Mouse (Mus musculus): ENCODE data around the gene Mrps12. TPM values are rescaled to one million over a fixed set of nuclear protein-coding genes. Genes with fewer than 3 reads are reported as not detected.

The Mrps12 gene
- total and polyA plus RNA-seq, 2 experiments: 70.3 to 98.0 TPM

- no peak within 1 kb of the TSS for H3K27ac ChIP-seq (replicated peaks; ENCODE audit: insufficient read depth, low read depth, low read length)
- H3K4me3 ChIP-seq (ENCODE audit: insufficient read depth, low read depth, low read length): peak within 1 kb of the TSS; percentile 55; the same call in 1 of the 2 replicates
- H3K36me3 ChIP-seq (ENCODE audit: control insufficient read depth, insufficient read depth, low read length): no peaks in the 10 kb centered on the region
- peaks cover 9% of the 10 kb centered on the region for H3K27me3 ChIP-seq (ENCODE audit: control insufficient read depth, insufficient read depth, low read length)
- H3K79me2 ChIP-seq (ENCODE audit: control insufficient read depth, insufficient read depth, low read length): no peaks in the 10 kb centered on the region
- H3K4me1 ChIP-seq (ENCODE audit: control insufficient read depth, insufficient read depth, low read length): no peaks in the 10 kb centered on the region
- H3K9ac ChIP-seq (ENCODE audit: low read depth, low read length): peak within 1 kb of the TSS; percentile 45
- no peak for DNase-seq (ENCODE audit: extremely low read depth, low read depth, low spot score)
- TF ChIP-seq POLR2A (IDR thresholded peaks at IDR 0.05; ENCODE audit: extremely low read depth, insufficient read depth, low read length) (no peak), CTCF (IDR thresholded peaks at IDR 0.05; ENCODE audit: low read depth, low read length) (no peak)
- WGBS: 46% methylated on average over 29 of the region's 30 CpGs
Observed at GRCm38 (mm10) chr7:28692545-28693320, 48.9 kb downstream of the Mrps12 start, which contains the start of gene Fbxo27. Gene Fbxo27 (plus strand): TSS chr7:28692849.

GRCm38 (mm10) chr7:28691075-28691474 lies 50.5 kb downstream of the Mrps12 start:
- H3K27me3 ChIP-seq (ENCODE audit: control insufficient read depth, insufficient read depth, low read length): peaks cover 9% of the 10 kb centered on the region
- DNase-seq (ENCODE audit: extremely low read depth, low read depth, low spot score): no peak
- WGBS: 58% methylated on average over 7 of the region's 7 CpGs
- TF ChIP-seq CTCF (IDR thresholded peaks at IDR 0.05; ENCODE audit: low read depth, low read length): no peak
- no peak for TF ChIP-seq POLR2A (IDR thresholded peaks at IDR 0.05; ENCODE audit: extremely low read depth, insufficient read depth, low read length)
- no peak overlapping the region for H3K9ac ChIP-seq (ENCODE audit: low read depth, low read length)
- H3K79me2 ChIP-seq (ENCODE audit: control insufficient read depth, insufficient read depth, low read length): no peaks in the 10 kb centered on the region
- no peaks in the 10 kb centered on the region for H3K4me1 ChIP-seq (ENCODE audit: control insufficient read depth, insufficient read depth, low read length)
- H3K4me3 ChIP-seq (ENCODE audit: insufficient read depth, low read depth, low read length): no peak overlapping the region
- H3K36me3 ChIP-seq (ENCODE audit: control insufficient read depth, insufficient read depth, low read length): no peaks in the 10 kb centered on the region
- H3K27ac ChIP-seq (replicated peaks; ENCODE audit: insufficient read depth, low read depth, low read length): no peak overlapping the region

Other genes starting within 250 kb of the Mrps12 start
- gene Ifnl2, start 231.4 kb downstream of the Mrps12 start, total RNA-seq (2014; rRNA removed): not detected in 2 replicates
- gene Ifnl2, start 231.4 kb downstream of the Mrps12 start, polyA plus RNA-seq (2012; rRNA removed): not detected in 2 replicates
- not detected in 2 replicates for gene Ifnl3, start 219.0 kb downstream of the Mrps12 start, total RNA-seq (2014; rRNA removed)
- not detected in 2 replicates for gene Ifnl3, start 219.0 kb downstream of the Mrps12 start, polyA plus RNA-seq (2012; rRNA removed)
- 8.7 and 16.4 TPM in 2 replicates for gene Sycn, start 200.9 kb downstream of the Mrps12 start, total RNA-seq (2014; rRNA removed)
- 1.4 and 1.6 TPM in 2 replicates for gene Sycn, start 200.9 kb downstream of the Mrps12 start, polyA plus RNA-seq (2012; rRNA removed)
- gene Nccrp1, start 194.6 kb downstream of the Mrps12 start, total RNA-seq (2014; rRNA removed): not detected in 2 replicates
- gene Nccrp1, start 194.6 kb downstream of the Mrps12 start, polyA plus RNA-seq (2012; rRNA removed): 0.05 TPM in 1 of 2 replicates, not detected in the other
- gene Samd4b, start 143.7 kb downstream of the Mrps12 start, total RNA-seq (2014; rRNA removed): 4.1 and 6.9 TPM in 2 replicates
- gene Samd4b, start 143.7 kb downstream of the Mrps12 start, polyA plus RNA-seq (2012; rRNA removed): 25.7 and 27.0 TPM in 2 replicates
- gene Pak4, start 143.6 kb downstream of the Mrps12 start, total RNA-seq (2014; rRNA removed): 4.0 and 7.0 TPM in 2 replicates
- 14.9 TPM in 2 replicates for gene Pak4, start 143.6 kb downstream of the Mrps12 start, polyA plus RNA-seq (2012; rRNA removed)
- gene Acp7, start 110.5 kb downstream of the Mrps12 start, total RNA-seq (2014; rRNA removed): not detected in 2 replicates
- not detected in 2 replicates for gene Acp7, start 110.5 kb downstream of the Mrps12 start, polyA plus RNA-seq (2012; rRNA removed)
- gene Fbxo27, start 49.0 kb downstream of the Mrps12 start, total RNA-seq (2014; rRNA removed): not detected in 2 replicates
- 0.16 and 0.19 TPM in 2 replicates for gene Fbxo27, start 49.0 kb downstream of the Mrps12 start, polyA plus RNA-seq (2012; rRNA removed)
- 0.46 and 0.60 TPM in 2 replicates for gene Fbxo17, start 25.0 kb downstream of the Mrps12 start, total RNA-seq (2014; rRNA removed)
- gene Fbxo17, start 25.0 kb downstream of the Mrps12 start, polyA plus RNA-seq (2012; rRNA removed): 0.53 and 1.0 TPM in 2 replicates
- 4.6 and 6.4 TPM in 2 replicates for gene Sars2, start 172 bp upstream of the Mrps12 start, total RNA-seq (2014; rRNA removed)
- 21.9 and 25.3 TPM in 2 replicates for gene Sars2, start 172 bp upstream of the Mrps12 start, polyA plus RNA-seq (2012; rRNA removed)
- gene Ccer2, start 14.4 kb upstream of the Mrps12 start, total RNA-seq (2014; rRNA removed): not detected in 2 replicates
- not detected in 2 replicates for gene Ccer2, start 14.4 kb upstream of the Mrps12 start, polyA plus RNA-seq (2012; rRNA removed)
- gene Sirt2, start 24.9 kb upstream of the Mrps12 start, total RNA-seq (2014; rRNA removed): 15.1 and 21.4 TPM in 2 replicates
- 52.9 and 56.7 TPM in 2 replicates for gene Sirt2, start 24.9 kb upstream of the Mrps12 start, polyA plus RNA-seq (2012; rRNA removed)
- gene Nfkbib, start 25.7 kb upstream of the Mrps12 start, total RNA-seq (2014; rRNA removed): 6.1 and 7.3 TPM in 2 replicates
- 39.9 and 46.3 TPM in 2 replicates for gene Nfkbib, start 25.7 kb upstream of the Mrps12 start, polyA plus RNA-seq (2012; rRNA removed)
- 1.4 TPM in 2 replicates for gene Rinl, start 47.1 kb upstream of the Mrps12 start, total RNA-seq (2014; rRNA removed)
- 1.2 and 1.8 TPM in 2 replicates for gene Rinl, start 47.1 kb upstream of the Mrps12 start, polyA plus RNA-seq (2012; rRNA removed)
- gene Hnrnpl, start 66.7 kb upstream of the Mrps12 start, total RNA-seq (2014; rRNA removed): 90.1 and 109 TPM in 2 replicates
- gene Hnrnpl, start 66.7 kb upstream of the Mrps12 start, polyA plus RNA-seq (2012; rRNA removed): 81.6 and 109 TPM in 2 replicates
- 636 and 645 TPM in 2 replicates for gene Ech1, start 83.4 kb upstream of the Mrps12 start, total RNA-seq (2014; rRNA removed)
- 561 and 625 TPM in 2 replicates for gene Ech1, start 83.4 kb upstream of the Mrps12 start, polyA plus RNA-seq (2012; rRNA removed)
- gene Lgals4, start 92.0 kb upstream of the Mrps12 start, total RNA-seq (2014; rRNA removed): 9.5 and 11.0 TPM in 2 replicates
- 7.9 and 16.4 TPM in 2 replicates for gene Lgals4, start 92.0 kb upstream of the Mrps12 start, polyA plus RNA-seq (2012; rRNA removed)
- gene Lgals7, start 122.0 kb upstream of the Mrps12 start, total RNA-seq (2014; rRNA removed): not detected in 2 replicates
- not detected in 2 replicates for gene Lgals7, start 122.0 kb upstream of the Mrps12 start, polyA plus RNA-seq (2012; rRNA removed)
- gene Capn12, start 139.6 kb upstream of the Mrps12 start, total RNA-seq (2014; rRNA removed): not detected in 2 replicates
- 0.04 TPM in 1 of 2 replicates, not detected in the other for gene Capn12, start 139.6 kb upstream of the Mrps12 start, polyA plus RNA-seq (2012; rRNA removed)
- gene Actn4, start 220.5 kb upstream of the Mrps12 start, total RNA-seq (2014; rRNA removed): 47.4 and 87.1 TPM in 2 replicates
- gene Actn4, start 220.5 kb upstream of the Mrps12 start, polyA plus RNA-seq (2012; rRNA removed): 125 and 145 TPM in 2 replicates
- gene Eif3k, start 240.0 kb upstream of the Mrps12 start, total RNA-seq (2014; rRNA removed): 64.8 and 73.2 TPM in 2 replicates
- gene Eif3k, start 240.0 kb upstream of the Mrps12 start, polyA plus RNA-seq (2012; rRNA removed): 86.3 and 91.2 TPM in 2 replicates
- gene Map4k1, start 240.2 kb upstream of the Mrps12 start, total RNA-seq (2014; rRNA removed): 0.18 and 0.54 TPM in 2 replicates
- gene Map4k1, start 240.2 kb upstream of the Mrps12 start, polyA plus RNA-seq (2012; rRNA removed): 1.2 and 1.5 TPM in 2 replicates

All from liver, adult 2 months (tissue).